Mouse (Mus musculus) left cerebral cortex, adult 8-10 months (tissue): ENCODE measurements around the gene Vmn1r198. TPM values are rescaled to one million over a fixed set of nuclear protein-coding genes. Genes with fewer than 3 reads are reported as not detected.
"Not testable (repeated sequence)": the region's sequence is repeated elsewhere in the genome, so short reads cannot be mapped to it uniquely, and the experiment has no call there.

ENCODE experiments used
- DNase-seq, 2 experiments: peaks; one replicate each; pipeline ENCODE4 v3.0.0; 2022; ENCODE audit warnings: low spot score in 2 of 2
- total RNA-seq, 4 experiments: library from RNA; stranded (reverse); gene quantifications; 2 replicates each; pipeline ENCODE4 v1.2.4; 2022

Gene Vmn1r198
- total RNA-seq, result not detected

- DNase-seq, result no peak
These were observed at the start of gene Vmn1r198 for GRCm38 (mm10) chr13:22350064-22350463. TSS of gene Vmn1r198 (plus strand) at chr13:22350364.

- not testable (repeated sequence) for DNase-seq
These were observed 42.1 kb upstream of the Vmn1r198 start for GRCm38 (mm10) chr13:22308075-22308474.

- DNase-seq, result no peak
These were observed 34.8 kb upstream of the Vmn1r198 start for GRCm38 (mm10) chr13:22315361-22315760.

GRCm38 (mm10) chr13:22317366-22317765 is 32.8 kb upstream of the Vmn1r198 start:
- no peak for DNase-seq

- no peak for DNase-seq
These were observed 30.1 kb upstream of the Vmn1r198 start for GRCm38 (mm10) chr13:22320091-22320490.

- DNase-seq, result no peak
These were observed 25.9 kb upstream of the Vmn1r198 start, which contains the start of gene Vmn1r197 for GRCm38 (mm10) chr13:22324289-22324688. TSS of gene Vmn1r197 (plus strand) at chr13:22324589.

- no peak for DNase-seq
These were observed 16.9 kb upstream of the Vmn1r198 start for GRCm38 (mm10) chr13:22333269-22333668.

- DNase-seq, result no peak
These were observed 14.6 kb upstream of the Vmn1r198 start for GRCm38 (mm10) chr13:22335565-22335964.

GRCm38 (mm10) chr13:22350813-22351212 is 649 bp downstream of the Vmn1r198 start:
- no peak for DNase-seq

GRCm38 (mm10) chr13:22379518-22379917 is 29.4 kb downstream of the Vmn1r198 start, which contains the start of gene Vmn1r199:
TSS of gene Vmn1r199 (plus strand) at chr13:22379818.
- no peak for DNase-seq

- peak; percentile 3 to 51 for DNase-seq
These were observed 31.0 kb downstream of the Vmn1r198 start for GRCm38 (mm10) chr13:22381128-22381527.

GRCm38 (mm10) chr13:22383401-22383800 is 33.2 kb downstream of the Vmn1r198 start:
- DNase-seq, result no peak

GRCm38 (mm10) chr13:22387050-22387449 is 36.9 kb downstream of the Vmn1r198 start:
- no peak for DNase-seq

GRCm38 (mm10) chr13:22390073-22390472 is 39.9 kb downstream of the Vmn1r198 start, which contains the start of gene Vmn1r200:
TSS of gene Vmn1r200 (plus strand) at chr13:22390373.
- no peak for DNase-seq

- no peak for DNase-seq
These were observed 52.8 kb downstream of the Vmn1r198 start for GRCm38 (mm10) chr13:22402978-22403377.

Other genes with a start within 250 kb of the Vmn1r198 start
- gene Vmn1r189, start 244.5 kb upstream of the Vmn1r198 start, total RNA-seq, result not detected
- gene Vmn1r191, start 166.4 kb upstream of the Vmn1r198 start, total RNA-seq, result not detected
- not detected for gene Vmn1r192, start 159.2 kb upstream of the Vmn1r198 start, total RNA-seq
- gene Vmn1r193, start 127.2 kb upstream of the Vmn1r198 start, total RNA-seq, result not detected
- gene Vmn1r194, start 106.1 kb upstream of the Vmn1r198 start, total RNA-seq, result not detected
- not detected for gene Vmn1r195, start 79.8 kb upstream of the Vmn1r198 start, total RNA-seq
- gene Vmn1r196, start 60.4 kb upstream of the Vmn1r198 start, total RNA-seq, result not detected
- gene Vmn1r197, start 25.8 kb upstream of the Vmn1r198 start, total RNA-seq, result under 1 TPM in 1 of 4 experiments, not detected in 3; 0.07 TPM
- not detected for gene Vmn1r199, start 29.5 kb downstream of the Vmn1r198 start, total RNA-seq
- gene Vmn1r200, start 40.0 kb downstream of the Vmn1r198 start, total RNA-seq, result not detected
- not detected for gene Vmn1r201, start 121.6 kb downstream of the Vmn1r198 start, total RNA-seq
- under 1 TPM in 1 of 4 experiments, not detected in 3; 0.07 TPM for gene Vmn1r202, start 155.0 kb downstream of the Vmn1r198 start, total RNA-seq
- gene Vmn1r203, start 167.8 kb downstream of the Vmn1r198 start, total RNA-seq, result under 1 TPM in 1 of 4 experiments, not detected in 3; 0.07 TPM
- gene Vmn1r204, start 202.8 kb downstream of the Vmn1r198 start, total RNA-seq, result not detected
- gene Vmn1r205, start 242.6 kb downstream of the Vmn1r198 start, total RNA-seq, result not detected